Comparison of ENCODE assay signal across 8 mouse cellular contexts in genomic region chr6:90736074-90736672, GRCm38 (mm10).
DNase-seq lines count a peak whose midpoint lies in the region; ATAC-seq and TF ChIP-seq lines count a peak whose summit lies in the region.

No protein-coding gene starts in this region.

- H3K4me3 ChIP-seq in gastrocnemius, adult 2 months, result peak overlapping the region; percentile 94
- H3K4me3 ChIP-seq in embryonic facial prominence, embryonic 11.5 days (ENCODE audit: low read depth, low read length), result peak overlapping the region; percentile 82
- H3K4me3 ChIP-seq in hindbrain, embryonic 11.5 days (ENCODE audit: low read depth, low read length), result peak overlapping the region; percentile 61
- peak overlapping the region; percentile 85 for H3K4me3 ChIP-seq in limb, embryonic 12.5 days (replicated peaks)
- peak overlapping the region; percentile 73 for H3K4me3 ChIP-seq in neural tube, embryonic 11.5 days (ENCODE audit: low read depth, low read length)

- peak; percentile 53 for ATAC-seq in embryonic facial prominence, embryonic 11.5 days (replicated peaks; ENCODE audit: insufficient number of reproducible peaks, low FRiP score, low TSS enrichment, low read depth)
- ATAC-seq in hindbrain, embryonic 11.5 days (ENCODE audit: low FRiP score), result peak; percentile 57
- ATAC-seq in limb, embryonic 12.5 days (ENCODE audit: insufficient number of reproducible peaks, insufficient read depth, low FRiP score, low TSS enrichment, low read depth), result peak; percentile 62; the same call in 1 of the 2 replicates
- ATAC-seq in neural tube, embryonic 11.5 days (ENCODE audit: insufficient read depth, low FRiP score, low TSS enrichment), result peak; percentile 51; the same call in 1 of the 2 replicates

- H3K27me3 ChIP-seq in embryonic facial prominence, embryonic 11.5 days (ENCODE audit: control insufficient read depth, insufficient read depth, low read length), result no peaks in the 10 kb centered on the region
- H3K27me3 ChIP-seq in hindbrain, embryonic 11.5 days (ENCODE audit: control insufficient read depth, insufficient read depth, low read length), result no peaks in the 10 kb centered on the region; the same call in 1 of the 2 replicates
- peaks cover 18% of the 10 kb centered on the region; the same call in 1 of the 2 replicates for H3K27me3 ChIP-seq in limb, embryonic 12.5 days
- no peaks in the 10 kb centered on the region for H3K27me3 ChIP-seq in neural tube, embryonic 11.5 days (ENCODE audit: control insufficient read depth, insufficient read depth, low read length)

- peak overlapping the region; percentile 92 for H3K4me2 ChIP-seq in embryonic facial prominence, embryonic 11.5 days (ENCODE audit: low read depth, low read length)
- H3K4me2 ChIP-seq in hindbrain, embryonic 11.5 days (replicated peaks; ENCODE audit: low read depth, low read length), result peak overlapping the region; percentile 96
- peak overlapping the region; percentile 89 for H3K4me2 ChIP-seq in limb, embryonic 12.5 days
- peak overlapping the region; percentile 94 for H3K4me2 ChIP-seq in neural tube, embryonic 11.5 days (ENCODE audit: low read depth)

- no peak for TF ChIP-seq CTCF in gastrocnemius, adult 2 months (IDR thresholded peaks at IDR 0.05)

- H3K27ac ChIP-seq in gastrocnemius, adult 2 months, result peak overlapping the region; percentile 89
- H3K27ac ChIP-seq in embryonic facial prominence, embryonic 11.5 days (replicated peaks; ENCODE audit: low read depth, low read length), result 0 out of 2 replicates have a peak overlapping the region, but pooled peaks have one; percentile 4
- no peak overlapping the region for H3K27ac ChIP-seq in hindbrain, embryonic 11.5 days (ENCODE audit: low read depth, low read length)
- no peak overlapping the region for H3K27ac ChIP-seq in limb, embryonic 12.5 days
- H3K27ac ChIP-seq in neural tube, embryonic 11.5 days (ENCODE audit: low read depth, low read length), result 0 out of 2 replicates have a peak overlapping the region, but pooled peaks have one; percentile 17

- peak; percentile 74 for DNase-seq in gastrocnemius, adult 2 months
- DNase-seq in gastrocnemius, adult 18-20 months (ENCODE audit: low spot score), result no peak
- peak; percentile 33 for DNase-seq in WW6 (ENCODE audit: low read depth, low spot score)
- peak; percentile 58 for DNase-seq in embryonic facial prominence, embryonic 11.5 days (ENCODE audit: low spot score)
- peak; percentile 64 for DNase-seq in hindbrain, embryonic 11.5 days (ENCODE audit: low spot score)
- peak; percentile 52 for DNase-seq in neural tube, embryonic 11.5 days (ENCODE audit: low spot score)
- peak; percentile 48 for DNase-seq in urinary bladder, postnatal 25 days (ENCODE audit: low spot score)

- H3K36me3 ChIP-seq in embryonic facial prominence, embryonic 11.5 days (replicated peaks; ENCODE audit: control insufficient read depth, insufficient read depth, low read depth, low read length), result no peaks in the 10 kb centered on the region
- H3K36me3 ChIP-seq in hindbrain, embryonic 11.5 days (ENCODE audit: control insufficient read depth, insufficient read depth, low read length), result no peaks in the 10 kb centered on the region
- no peaks in the 10 kb centered on the region for H3K36me3 ChIP-seq in limb, embryonic 12.5 days
- H3K36me3 ChIP-seq in neural tube, embryonic 11.5 days (ENCODE audit: control insufficient read depth, insufficient read depth, low read length), result no peaks in the 10 kb centered on the region

- WGBS in embryonic facial prominence, embryonic 11.5 days, result under 1% methylated on average over 63 of the region's 69 CpGs
- WGBS in hindbrain, embryonic 11.5 days, result 0% methylated on average over 49 of the region's 69 CpGs
- WGBS in limb, embryonic 12.5 days, result under 1% methylated on average over 60 of the region's 69 CpGs
- 0% methylated on average over 59 of the region's 69 CpGs for WGBS in neural tube, embryonic 11.5 days

- H3K9me3 ChIP-seq in embryonic facial prominence, embryonic 11.5 days (replicated peaks; ENCODE audit: control insufficient read depth, low read length), result no peaks in the 10 kb centered on the region
- no peaks in the 10 kb centered on the region for H3K9me3 ChIP-seq in hindbrain, embryonic 11.5 days (ENCODE audit: control insufficient read depth, low read length)
- no peaks in the 10 kb centered on the region for H3K9me3 ChIP-seq in limb, embryonic 12.5 days
- no peaks in the 10 kb centered on the region for H3K9me3 ChIP-seq in neural tube, embryonic 11.5 days (ENCODE audit: control insufficient read depth, low read length)

- no peaks in the 10 kb centered on the region; the same call in 1 of the 2 replicates for H3K4me1 ChIP-seq in embryonic facial prominence, embryonic 11.5 days (ENCODE audit: control insufficient read depth, insufficient read depth, low read length)
- peaks cover 11% of the 10 kb centered on the region for H3K4me1 ChIP-seq in hindbrain, embryonic 11.5 days (replicated peaks; ENCODE audit: control insufficient read depth, insufficient read depth, low read length)
- peaks cover 25% of the 10 kb centered on the region for H3K4me1 ChIP-seq in limb, embryonic 12.5 days (replicated peaks)
- H3K4me1 ChIP-seq in neural tube, embryonic 11.5 days (ENCODE audit: control insufficient read depth, insufficient read depth, low read length), result peaks cover 8% of the 10 kb centered on the region

- intact Hi-C loops in gastrocnemius, adult 2 months (cut with DNase I), result loop anchor here (2.0 to 10.0 kb wide), 3 partner anchors 81 to 545 kb away; no protein-coding TSS in a partner anchor

- H3K9ac ChIP-seq in embryonic facial prominence, embryonic 11.5 days (replicated peaks; ENCODE audit: low read length), result peak overlapping the region; percentile 68
- H3K9ac ChIP-seq in hindbrain, embryonic 11.5 days (ENCODE audit: low read depth, low read length), result peak overlapping the region; percentile 72
- peak overlapping the region; percentile 78 for H3K9ac ChIP-seq in limb, embryonic 12.5 days (replicated peaks)
- peak overlapping the region; percentile 74 for H3K9ac ChIP-seq in neural tube, embryonic 11.5 days (ENCODE audit: low read length)

Comparison
In these comparisons a context has a peak if more than half of its experiments do, and no peak if none do; other contexts are left out.
1. H3K27ac ChIP-seq: peak in gastrocnemius, adult 2 months (single experiment), embryonic facial prominence, embryonic 11.5 days (single experiment) and neural tube, embryonic 11.5 days (single experiment); none in hindbrain, embryonic 11.5 days (single experiment) and limb, embryonic 12.5 days (single experiment).
2. Peak in every context shown above with its lines, with median percentiles within 50 percentile points of each other: H3K4me3 ChIP-seq, ATAC-seq, H3K4me2 ChIP-seq and H3K9ac ChIP-seq.